Mouse (Mus musculus): ENCODE data around the gene Hk3. TPM values are rescaled to one million over a fixed set of nuclear protein-coding genes. Genes with fewer than 3 reads are reported as not detected.

Hk3 gene
- polyA plus RNA-seq, 1 experiment from 2014 or later, result 0.84 TPM

GRCm38 (mm10) chr13:55000433-55000832 lies 20.8 kb downstream of the Hk3 start:
- no peak for ATAC-seq (ENCODE audit: low FRiP score, low read depth)
- peaks cover 12% of the 10 kb centered on the region for H3K4me1 ChIP-seq
- peaks cover 25% of the 10 kb centered on the region for H3K27me3 ChIP-seq (replicated peaks)
- H3K4me3 ChIP-seq, result no peak overlapping the region
- WGBS, result 86% methylated on average over 10 of the region's 10 CpGs
- H3K27ac ChIP-seq, result no peak overlapping the region
- no peak overlapping the region for H3K9ac ChIP-seq
- no peaks in the 10 kb centered on the region for H3K9me3 ChIP-seq
- 0 out of 2 replicates have a peak, but pooled peaks cover 7% of the 10 kb centered on the region for H3K36me3 ChIP-seq
- H3K4me2 ChIP-seq (replicated peaks), result no peak overlapping the region

GRCm38 (mm10) chr13:54997568-54997967 lies 23.6 kb downstream of the Hk3 start:
- Histone ChIP-seq H3K9ac (no peak overlapping the region), H3K36me3 (0 out of 2 replicates have a peak, but pooled peaks cover 7% of the 10 kb centered on the region), H3K27ac (no peak overlapping the region), H3K9me3 (no peaks in the 10 kb centered on the region), H3K4me1 (peaks cover 28% of the 10 kb centered on the region), H3K4me3 (no peak overlapping the region), H3K27me3 (replicated peaks) (peaks cover 11% of the 10 kb centered on the region; the same call in 1 of the 2 replicates), H3K4me2 (replicated peaks) (no peak overlapping the region)
- ATAC-seq (ENCODE audit: low FRiP score, low read depth), result no peak
- WGBS, result 84% methylated on average over 8 of the region's 8 CpGs

- no peak overlapping the region for H3K9ac ChIP-seq
- H3K9me3 ChIP-seq, result no peaks in the 10 kb centered on the region
- H3K27me3 ChIP-seq (replicated peaks), result peaks cover 15% of the 10 kb centered on the region; the same call in 1 of the 2 replicates
- WGBS, result 51% methylated on average over 6 of the region's 6 CpGs
- 0 out of 2 replicates have a peak overlapping the region, but pooled peaks have one; percentile 23 for H3K27ac ChIP-seq
- 0 out of 2 replicates have a peak, but pooled peaks cover 7% of the 10 kb centered on the region for H3K36me3 ChIP-seq
- H3K4me1 ChIP-seq, result peaks cover 30% of the 10 kb centered on the region
- 0 out of 2 replicates have a peak overlapping the region, but pooled peaks have one; percentile 1 for H3K4me2 ChIP-seq (replicated peaks)
- ATAC-seq (ENCODE audit: low FRiP score, low read depth), result no peak
- H3K4me3 ChIP-seq, result no peak overlapping the region
Observed at GRCm38 (mm10) chr13:54995161-54995560, 26.0 kb downstream of the Hk3 start.

- WGBS, result 9% methylated on average over 4 of the region's 4 CpGs
- peak; percentile 9; the same call in 1 of the 2 replicates for ATAC-seq (ENCODE audit: low FRiP score, low read depth)
Observed at GRCm38 (mm10) chr13:54994576-54994975, 26.6 kb downstream of the Hk3 start.

GRCm38 (mm10) chr13:54992215-54992614 lies 29.0 kb downstream of the Hk3 start:
- Histone ChIP-seq H3K4me2 (replicated peaks) (no peak overlapping the region), H3K4me3 (no peak overlapping the region), H3K36me3 (no peaks in the 10 kb centered on the region), H3K9me3 (no peaks in the 10 kb centered on the region), H3K27me3 (replicated peaks) (peaks cover 12% of the 10 kb centered on the region; the same call in 1 of the 2 replicates), H3K4me1 (peaks cover 48% of the 10 kb centered on the region), H3K9ac (no peak overlapping the region), H3K27ac (no peak overlapping the region)
- WGBS, result 74% methylated on average over 7 of the region's 7 CpGs
- ATAC-seq (ENCODE audit: low FRiP score, low read depth), result no peak

More at GRCm38 (mm10) chr13:54994576-54994975, 26.6 kb downstream of the Hk3 start:
- H3K4me3 ChIP-seq, result no peak overlapping the region
- 0 out of 2 replicates have a peak overlapping the region, but pooled peaks have one; percentile 1 for H3K4me2 ChIP-seq (replicated peaks)
- peak overlapping the region; percentile 9; the same call in 1 of the 2 replicates for H3K27ac ChIP-seq
- H3K9ac ChIP-seq, result no peak overlapping the region
- H3K4me1 ChIP-seq, result peaks cover 30% of the 10 kb centered on the region
- peaks cover 15% of the 10 kb centered on the region; the same call in 1 of the 2 replicates for H3K27me3 ChIP-seq (replicated peaks)
- H3K36me3 ChIP-seq, result 0 out of 2 replicates have a peak, but pooled peaks cover 6% of the 10 kb centered on the region
- no peaks in the 10 kb centered on the region for H3K9me3 ChIP-seq

GRCm38 (mm10) chr13:54988181-54988760 lies 32.9 kb downstream of the Hk3 start:
- ATAC-seq (ENCODE audit: low FRiP score, low read depth), result no peak
- H3K9me3 ChIP-seq, result no peaks in the 10 kb centered on the region
- peaks cover 25% of the 10 kb centered on the region; the same call in 1 of the 2 replicates for H3K27me3 ChIP-seq (replicated peaks)
- H3K9ac ChIP-seq, result no peak overlapping the region
- H3K27ac ChIP-seq, result no peak overlapping the region
- H3K4me3 ChIP-seq, result no peak overlapping the region
- H3K4me1 ChIP-seq, result peaks cover 36% of the 10 kb centered on the region
- no peak overlapping the region for H3K4me2 ChIP-seq (replicated peaks)
- WGBS, result 45% methylated on average over 7 of the region's 7 CpGs
- H3K36me3 ChIP-seq, result no peaks in the 10 kb centered on the region

- no peaks in the 10 kb centered on the region for H3K9me3 ChIP-seq
- H3K9ac ChIP-seq, result no peak overlapping the region
- no peaks in the 10 kb centered on the region for H3K36me3 ChIP-seq
- H3K4me3 ChIP-seq, result no peak overlapping the region
- peaks cover 31% of the 10 kb centered on the region; the same call in 1 of the 2 replicates for H3K27me3 ChIP-seq (replicated peaks)
- peak overlapping the region; percentile 18; the same call in 1 of the 2 replicates for H3K4me2 ChIP-seq (replicated peaks)
- peaks cover 32% of the 10 kb centered on the region for H3K4me1 ChIP-seq
- H3K27ac ChIP-seq, result peak overlapping the region; percentile 26; the same call in 1 of the 2 replicates
- 34% methylated on average over 9 of the region's 9 CpGs for WGBS
- peak; percentile 65 for ATAC-seq (ENCODE audit: low FRiP score, low read depth)
Observed at GRCm38 (mm10) chr13:54987405-54987804, 33.8 kb downstream of the Hk3 start.

GRCm38 (mm10) chr13:54983614-54984013 lies 37.6 kb downstream of the Hk3 start:
- Histone ChIP-seq H3K9me3 (no peaks in the 10 kb centered on the region), H3K27me3 (replicated peaks) (peaks cover 26% of the 10 kb centered on the region; the same call in 1 of the 2 replicates), H3K4me2 (replicated peaks) (no peak overlapping the region), H3K27ac (no peak overlapping the region), H3K4me3 (no peak overlapping the region), H3K36me3 (no peaks in the 10 kb centered on the region), H3K9ac (no peak overlapping the region), H3K4me1 (peaks cover 45% of the 10 kb centered on the region)
- WGBS, result 65% methylated on average over 2 of the region's 2 CpGs
- ATAC-seq (ENCODE audit: low FRiP score, low read depth), result no peak

GRCm38 (mm10) chr13:54983001-54983400 lies 38.2 kb downstream of the Hk3 start:
- no peak for ATAC-seq (ENCODE audit: low FRiP score, low read depth)
- no peaks in the 10 kb centered on the region for H3K9me3 ChIP-seq
- no peak overlapping the region for H3K4me2 ChIP-seq (replicated peaks)
- H3K4me1 ChIP-seq, result peaks cover 40% of the 10 kb centered on the region
- H3K36me3 ChIP-seq, result no peaks in the 10 kb centered on the region
- H3K9ac ChIP-seq, result no peak overlapping the region
- H3K27me3 ChIP-seq (replicated peaks), result peaks cover 26% of the 10 kb centered on the region; the same call in 1 of the 2 replicates
- no peak overlapping the region for H3K4me3 ChIP-seq
- no peak overlapping the region for H3K27ac ChIP-seq
- WGBS, result 79% methylated on average over 8 of the region's 8 CpGs

GRCm38 (mm10) chr13:54980957-54981356 lies 40.2 kb downstream of the Hk3 start:
- ATAC-seq (ENCODE audit: low FRiP score, low read depth), result no peak
- Histone ChIP-seq H3K27me3 (replicated peaks) (peaks cover 21% of the 10 kb centered on the region; the same call in 1 of the 2 replicates), H3K27ac (no peak overlapping the region), H3K9me3 (no peaks in the 10 kb centered on the region), H3K4me3 (no peak overlapping the region), H3K4me2 (replicated peaks) (no peak overlapping the region), H3K4me1 (peaks cover 33% of the 10 kb centered on the region), H3K9ac (no peak overlapping the region), H3K36me3 (no peaks in the 10 kb centered on the region)
- WGBS, result 74% methylated on average over 12 of the region's 12 CpGs

- no peak overlapping the region for H3K9ac ChIP-seq
- no peaks in the 10 kb centered on the region for H3K36me3 ChIP-seq
- peaks cover 49% of the 10 kb centered on the region for H3K4me1 ChIP-seq
- 47% methylated on average over 8 of the region's 8 CpGs for WGBS
- no peak for ATAC-seq (ENCODE audit: low FRiP score, low read depth)
- H3K27me3 ChIP-seq (replicated peaks), result peaks cover 14% of the 10 kb centered on the region; the same call in 1 of the 2 replicates
- H3K27ac ChIP-seq, result no peak overlapping the region
- H3K4me2 ChIP-seq (replicated peaks), result no peak overlapping the region
- H3K4me3 ChIP-seq, result no peak overlapping the region
- H3K9me3 ChIP-seq, result no peaks in the 10 kb centered on the region
Observed at GRCm38 (mm10) chr13:54978804-54979203, 42.4 kb downstream of the Hk3 start.

GRCm38 (mm10) chr13:54975546-54975945 lies 45.6 kb downstream of the Hk3 start:
- Histone ChIP-seq H3K9me3 (no peaks in the 10 kb centered on the region), H3K4me1 (peaks cover 46% of the 10 kb centered on the region), H3K27ac (no peak overlapping the region), H3K27me3 (replicated peaks) (peaks cover 4% of the 10 kb centered on the region; the same call in 1 of the 2 replicates), H3K4me2 (replicated peaks) (no peak overlapping the region), H3K4me3 (no peak overlapping the region), H3K36me3 (no peaks in the 10 kb centered on the region), H3K9ac (no peak overlapping the region)
- WGBS, result 64% methylated on average over 3 of the region's 3 CpGs
- ATAC-seq (ENCODE audit: low FRiP score, low read depth), result no peak
